Mouse (Mus musculus) embryonic facial prominence, embryonic 12.5 days (tissue): ENCODE data around the gene Donson. TPM values are rescaled to one million over a fixed set of nuclear protein-coding genes. Genes with fewer than 3 reads are reported as not detected.

Experiments
- ATAC-seq: fragments of 200-750 bp; cut with Nextera tagmentation; 2 replicates; pipeline ENCODE4 v1.8.0; 2017; ENCODE audit not compliant: insufficient number of reproducible peaks, insufficient read depth, low FRiP score, low TSS enrichment
- H3K27ac ChIP-seq: fragments of 300-500 bp; sonication (generic); 2 replicates; pipeline ENCODE4 v1.5.1; 2016; ENCODE audit warnings: mild to moderate bottlenecking
- H3K27me3 ChIP-seq: fragments of 300-500 bp; sonication (generic); 2 replicates; pipeline ENCODE4 v1.6.1; 2016; ENCODE audit warnings: mild to moderate bottlenecking, moderate library complexity
- H3K36me3 ChIP-seq: fragments of 300-500 bp; sonication (generic); 2 replicates; pipeline ENCODE4 v1.6.1; 2016; ENCODE audit warnings: mild to moderate bottlenecking
- H3K4me1 ChIP-seq: fragments of 300-500 bp; sonication (generic); 2 replicates; pipeline ENCODE4 v1.6.1; 2016
- H3K4me2 ChIP-seq: fragments of 300-500 bp; sonication (generic); replicated peaks from 2 replicates; pipeline ENCODE4 v1.6.1; 2016; ENCODE audit warnings: mild to moderate bottlenecking, moderate library complexity
- H3K4me3 ChIP-seq: fragments of 300-500 bp; sonication (generic); 2 replicates; pipeline ENCODE4 v1.5.1; 2016; ENCODE audit warnings: mild to moderate bottlenecking
- H3K9ac ChIP-seq: fragments of 300-500 bp; sonication (generic); 2 replicates; pipeline ENCODE4 v1.6.1; 2016; ENCODE audit warnings: mild to moderate bottlenecking, moderate library complexity
- H3K9me3 ChIP-seq: fragments of 300-500 bp; sonication (generic); 2 replicates; pipeline ENCODE4 v1.6.1; 2016; ENCODE audit warnings: mild to moderate bottlenecking, moderate library complexity
- WGBS: fragments of 180-500 bp; shearing (Covaris S2); methylation state at CpG from one replicate; pipeline ENCODE4 v1.1.7; 2016; 5-methylcytosine and 5-hydroxymethylcytosine counted together
- polyA plus RNA-seq: library from polyadenylated mRNA; unstranded; fragments of >200 nt; fragmentation: Nextera tagmentation; extraction: Ambion mirVana; gene quantifications from 2 replicates; pipeline ENCODE4 v1.2.1, GENCODE M21; 2016

The Donson gene
- polyA plus RNA-seq, 1 experiment from 2014 or later: 32.8 TPM

- no peaks in the 10 kb centered on the region for H3K27me3 ChIP-seq
- no peak for ATAC-seq
- H3K27ac ChIP-seq: no peak overlapping the region
- peaks cover 42% of the 10 kb centered on the region for H3K36me3 ChIP-seq
- 87% methylated on average over 4 of the region's 4 CpGs for WGBS
- H3K4me2 ChIP-seq: no peak overlapping the region
- H3K9me3 ChIP-seq: no peaks in the 10 kb centered on the region
- H3K4me3 ChIP-seq: no peak overlapping the region
- no peaks in the 10 kb centered on the region for H3K4me1 ChIP-seq
- H3K9ac ChIP-seq: no peak overlapping the region
Observed at GRCm38 (mm10) chr16:91717399-91717798, 28.8 kb upstream of the Donson start.

GRCm38 (mm10) chr16:91716927-91717349 is 28.4 kb upstream of the Donson start:
- no peaks in the 10 kb centered on the region for H3K4me1 ChIP-seq
- H3K27me3 ChIP-seq: no peaks in the 10 kb centered on the region
- H3K9me3 ChIP-seq: no peaks in the 10 kb centered on the region
- H3K4me2 ChIP-seq: no peak overlapping the region
- 85% methylated on average over 11 of the region's 11 CpGs for WGBS
- H3K9ac ChIP-seq: no peak overlapping the region
- no peak overlapping the region for H3K4me3 ChIP-seq
- H3K36me3 ChIP-seq: peaks cover 45% of the 10 kb centered on the region
- no peak overlapping the region for H3K27ac ChIP-seq
- no peak for ATAC-seq

DNA sequence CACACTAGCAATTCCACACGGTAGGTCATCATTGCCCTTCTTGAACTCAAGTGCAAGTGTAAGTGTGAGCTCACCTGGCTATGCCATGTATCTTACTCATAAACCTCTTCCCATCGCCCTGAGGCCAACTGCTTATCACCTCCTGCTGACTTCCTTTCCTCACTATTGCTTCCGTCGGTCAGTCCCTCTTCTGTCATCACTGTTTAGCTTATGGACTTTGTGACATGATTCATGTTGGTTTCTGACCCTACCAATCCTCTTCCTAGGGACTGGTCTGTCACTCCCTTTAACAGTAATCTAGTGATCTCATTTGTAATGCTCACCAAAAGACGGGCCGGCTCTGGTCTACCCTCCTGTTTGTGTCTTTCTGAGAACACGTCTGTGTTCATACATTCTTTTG is 21.7 kb upstream of the Donson start:
- Histone ChIP-seq H3K9ac (no peak overlapping the region), H3K27me3 (no peaks in the 10 kb centered on the region), H3K4me2 (no peak overlapping the region), H3K27ac (no peak overlapping the region), H3K36me3 (peaks cover 57% of the 10 kb centered on the region), H3K4me3 (no peak overlapping the region), H3K9me3 (no peaks in the 10 kb centered on the region), H3K4me1 (no peaks in the 10 kb centered on the region)
- ATAC-seq: no peak
- WGBS: 87% methylated on average over 7 of the region's 7 CpGs

GRCm38 (mm10) chr16:91704603-91705340 is 16.2 kb upstream of the Donson start:
- H3K4me1 ChIP-seq: no peaks in the 10 kb centered on the region
- no peak overlapping the region for H3K27ac ChIP-seq
- no peaks in the 10 kb centered on the region for H3K27me3 ChIP-seq
- no peak overlapping the region for H3K4me3 ChIP-seq
- H3K4me2 ChIP-seq: no peak overlapping the region
- peaks cover 50% of the 10 kb centered on the region for H3K36me3 ChIP-seq
- no peak for ATAC-seq
- H3K9me3 ChIP-seq: no peaks in the 10 kb centered on the region
- 82% methylated on average over 14 of the region's 14 CpGs for WGBS
- H3K9ac ChIP-seq: no peak overlapping the region

- Histone ChIP-seq H3K4me2 (no peak overlapping the region), H3K27ac (no peak overlapping the region)
- ATAC-seq: no peak
Observed at GRCm38 (mm10) chr16:91702771-91703188, 14.2 kb upstream of the Donson start.

DNA sequence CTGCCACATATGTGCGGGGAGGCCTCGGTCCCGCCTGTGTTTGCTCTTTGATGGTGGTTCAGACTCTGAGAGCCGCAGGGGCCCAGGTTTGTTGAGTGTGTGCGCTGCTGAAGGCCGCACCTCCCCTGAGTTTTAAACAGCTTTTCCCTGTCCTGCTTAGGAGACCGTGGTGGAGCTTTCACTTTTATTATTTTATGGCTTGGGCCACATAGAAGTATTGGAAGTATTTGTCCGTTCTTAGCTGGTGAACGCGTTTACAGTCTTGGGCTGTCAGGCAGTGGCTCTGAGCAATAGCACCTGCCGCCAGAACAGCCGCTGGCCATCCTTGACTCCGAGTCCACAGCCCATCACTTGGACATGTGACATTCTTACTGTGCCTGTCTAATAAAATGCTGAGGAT is 13.3 kb upstream of the Donson start:
- no peak overlapping the region for H3K4me2 ChIP-seq
- ATAC-seq: no peak
- H3K36me3 ChIP-seq: peaks cover 50% of the 10 kb centered on the region
- H3K4me1 ChIP-seq: no peaks in the 10 kb centered on the region
- no peaks in the 10 kb centered on the region for H3K27me3 ChIP-seq
- H3K27ac ChIP-seq: no peak overlapping the region
- no peaks in the 10 kb centered on the region for H3K9me3 ChIP-seq
- H3K9ac ChIP-seq: no peak overlapping the region
- 88% methylated on average over 13 of the region's 13 CpGs for WGBS
- no peak overlapping the region for H3K4me3 ChIP-seq

More at GRCm38 (mm10) chr16:91702771-91703188, 14.2 kb upstream of the Donson start:
- Histone ChIP-seq H3K9ac (no peak overlapping the region), H3K27me3 (no peaks in the 10 kb centered on the region), H3K4me1 (no peaks in the 10 kb centered on the region), H3K4me3 (no peak overlapping the region), H3K36me3 (peaks cover 50% of the 10 kb centered on the region), H3K9me3 (no peaks in the 10 kb centered on the region)
- 66% methylated on average over 3 of the region's 3 CpGs for WGBS

GRCm38 (mm10) chr16:91698995-91699394 is 10.4 kb upstream of the Donson start:
- ATAC-seq: no peak
- WGBS: 82% methylated on average over 1 of the region's 1 CpGs
- peaks cover 50% of the 10 kb centered on the region for H3K36me3 ChIP-seq

DNA sequence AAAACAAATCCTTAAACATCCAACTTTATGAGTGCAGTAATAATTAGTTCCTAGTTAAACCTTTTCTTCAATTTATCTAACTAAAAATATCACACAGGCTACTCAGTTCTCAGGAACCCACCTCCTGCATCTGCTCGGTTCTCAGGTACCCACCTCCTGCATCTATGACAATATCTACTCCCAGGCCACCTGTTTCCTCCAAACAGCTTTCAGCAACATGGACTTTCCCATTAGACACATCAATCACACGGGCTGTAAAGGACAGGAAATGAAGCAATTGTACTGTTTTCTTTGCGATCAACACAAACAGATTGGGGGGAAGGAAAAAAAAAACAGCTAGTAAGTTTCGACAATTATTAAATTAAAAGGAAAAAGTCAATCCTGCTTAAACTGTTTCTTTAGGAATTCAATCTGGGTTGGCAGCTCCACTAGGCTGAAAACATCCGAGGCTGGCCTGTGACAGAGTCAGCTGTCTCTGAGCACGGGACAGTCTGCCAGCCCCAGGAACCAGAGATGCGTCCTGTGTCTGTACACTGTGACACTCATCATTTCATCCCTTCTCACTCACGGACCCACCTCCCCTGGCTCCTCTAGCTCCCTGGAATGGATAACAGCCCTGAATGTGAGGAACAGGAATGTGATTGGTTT is 6.7 kb upstream of the Donson start:
- H3K4me1 ChIP-seq: no peaks in the 10 kb centered on the region
- H3K27ac ChIP-seq: no peak overlapping the region
- no peaks in the 10 kb centered on the region for H3K27me3 ChIP-seq
- 50% methylated on average over 8 of the region's 8 CpGs for WGBS
- H3K4me2 ChIP-seq: no peak overlapping the region
- ATAC-seq: no peak
- H3K9ac ChIP-seq: no peak overlapping the region
- H3K4me3 ChIP-seq: no peak overlapping the region
- H3K36me3 ChIP-seq: peaks cover 30% of the 10 kb centered on the region
- H3K9me3 ChIP-seq: no peaks in the 10 kb centered on the region

More at GRCm38 (mm10) chr16:91698995-91699394, 10.4 kb upstream of the Donson start:
- no peaks in the 10 kb centered on the region for H3K27me3 ChIP-seq
- H3K9me3 ChIP-seq: no peaks in the 10 kb centered on the region
- no peak overlapping the region for H3K9ac ChIP-seq
- H3K4me3 ChIP-seq: no peak overlapping the region
- no peak overlapping the region for H3K27ac ChIP-seq
- no peak overlapping the region for H3K4me2 ChIP-seq
- no peaks in the 10 kb centered on the region for H3K4me1 ChIP-seq

- no peak overlapping the region for H3K4me2 ChIP-seq
- H3K27me3 ChIP-seq: no peaks in the 10 kb centered on the region
- H3K27ac ChIP-seq: no peak overlapping the region
- H3K4me1 ChIP-seq: 0 out of 2 replicates have a peak, but pooled peaks cover 3% of the 10 kb centered on the region
- no peak overlapping the region for H3K4me3 ChIP-seq
- no peak overlapping the region for H3K9ac ChIP-seq
- peaks cover 29% of the 10 kb centered on the region for H3K36me3 ChIP-seq
- no peaks in the 10 kb centered on the region for H3K9me3 ChIP-seq
- ATAC-seq: peak; percentile 83; the same call in 1 of the 2 replicates
- WGBS: 29% methylated on average over 14 of the region's 14 CpGs
Observed at GRCm38 (mm10) chr16:91694455-91695084, 6.0 kb upstream of the Donson start.

- H3K9me3 ChIP-seq: no peaks in the 10 kb centered on the region
- H3K36me3 ChIP-seq: peaks cover 14% of the 10 kb centered on the region
- H3K27ac ChIP-seq: no peak overlapping the region
- no peaks in the 10 kb centered on the region for H3K27me3 ChIP-seq
- no peak overlapping the region for H3K4me3 ChIP-seq
- ATAC-seq: no peak
- peak overlapping the region; percentile 24; the same call in 1 of the 2 replicates for H3K9ac ChIP-seq
- H3K4me2 ChIP-seq: no peak overlapping the region
- peaks cover 14% of the 10 kb centered on the region for H3K4me1 ChIP-seq
- 46% methylated on average over 7 of the region's 7 CpGs for WGBS
Observed at GRCm38 (mm10) chr16:91689791-91690190, 1.2 kb upstream of the Donson start.

GRCm38 (mm10) chr16:91688023-91688618 is 449 bp downstream of the Donson start:
- no peaks in the 10 kb centered on the region for H3K27me3 ChIP-seq
- H3K4me1 ChIP-seq: peaks cover 14% of the 10 kb centered on the region
- peaks cover 27% of the 10 kb centered on the region for H3K36me3 ChIP-seq
- no peaks in the 10 kb centered on the region for H3K9me3 ChIP-seq
- WGBS: 1% methylated on average over 32 of the region's 51 CpGs
- H3K4me2 ChIP-seq: peak overlapping the region; percentile 82
- peak; percentile 36; the same call in 1 of the 2 replicates for ATAC-seq
- peak overlapping the region; percentile 87 for H3K4me3 ChIP-seq
- H3K9ac ChIP-seq: peak overlapping the region; percentile 87
- peak overlapping the region; percentile 81 for H3K27ac ChIP-seq
